Mouse (Mus musculus): Measurements from ENCODE around the gene Cdh3.

The Cdh3 gene

GRCm38 (mm10) chr8:106510365-106510975 is at the start of gene Cdh3:
Gene Cdh3 (plus strand): TSS chr8:106510891.
- DNase-seq (ENCODE audit: low spot score), result no peak

- no peak for DNase-seq (ENCODE audit: low spot score)
Observed at GRCm38 (mm10) chr8:106462131-106462530, 48.6 kb upstream of the Cdh3 start.

- DNase-seq (ENCODE audit: low spot score), result no peak
Observed at GRCm38 (mm10) chr8:106463795-106464194, 46.9 kb upstream of the Cdh3 start.

- DNase-seq (ENCODE audit: low spot score), result no peak
Observed at GRCm38 (mm10) chr8:106469485-106469884, 41.2 kb upstream of the Cdh3 start.

- no peak for DNase-seq (ENCODE audit: low spot score)
Observed at GRCm38 (mm10) chr8:106474001-106474400, 36.7 kb upstream of the Cdh3 start.

GRCm38 (mm10) chr8:106500018-106500685 is 10.5 kb upstream of the Cdh3 start, which contains the start of gene 6030452D12Rik:
Gene 6030452D12Rik (plus strand): TSS chr8:106500522.
- no peak for DNase-seq (ENCODE audit: low spot score)

GRCm38 (mm10) chr8:106504241-106504640 is 6.5 kb upstream of the Cdh3 start:
- DNase-seq (ENCODE audit: low spot score), result no peak

- no peak for DNase-seq (ENCODE audit: low spot score)
Observed at GRCm38 (mm10) chr8:106505328-106505965, 5.2 kb upstream of the Cdh3 start.

- no peak for DNase-seq (ENCODE audit: low spot score)
Observed at GRCm38 (mm10) chr8:106506106-106506505, 4.6 kb upstream of the Cdh3 start.

GRCm38 (mm10) chr8:106507761-106508331 is 2.8 kb upstream of the Cdh3 start:
- no peak for DNase-seq (ENCODE audit: low spot score)

GRCm38 (mm10) chr8:106508456-106508855 is 2.2 kb upstream of the Cdh3 start:
- DNase-seq (ENCODE audit: low spot score), result no peak

- no peak for DNase-seq (ENCODE audit: low spot score)
Observed at GRCm38 (mm10) chr8:106509079-106509780, 1.5 kb upstream of the Cdh3 start.

- DNase-seq (ENCODE audit: low spot score), result no peak
Observed at GRCm38 (mm10) chr8:106511065-106511501, 392 bp downstream of the Cdh3 start.

GRCm38 (mm10) chr8:106511531-106512041 is 895 bp downstream of the Cdh3 start:
- no peak for DNase-seq (ENCODE audit: low spot score)

- DNase-seq (ENCODE audit: low spot score), result no peak
Observed at GRCm38 (mm10) chr8:106512475-106513150, 1.9 kb downstream of the Cdh3 start.

- DNase-seq (ENCODE audit: low spot score), result no peak
Observed at GRCm38 (mm10) chr8:106515946-106516479, 5.3 kb downstream of the Cdh3 start.

GRCm38 (mm10) chr8:106516581-106516980 is 5.9 kb downstream of the Cdh3 start:
- no peak for DNase-seq (ENCODE audit: low spot score)

- DNase-seq (ENCODE audit: low spot score), result no peak
Observed at GRCm38 (mm10) chr8:106518763-106519162, 8.1 kb downstream of the Cdh3 start.

GRCm38 (mm10) chr8:106520578-106520977 is 9.9 kb downstream of the Cdh3 start:
- no peak for DNase-seq (ENCODE audit: low spot score)

- DNase-seq (ENCODE audit: low spot score), result no peak
Observed at GRCm38 (mm10) chr8:106521845-106522244, 11.2 kb downstream of the Cdh3 start.

GRCm38 (mm10) chr8:106526725-106527124 is 16.0 kb downstream of the Cdh3 start:
- no peak for DNase-seq (ENCODE audit: low spot score)
